Mouse (Mus musculus) hindbrain, embryonic 10.5 days (tissue): Measurements from ENCODE around the gene Zfyve16. TPM values are rescaled to one million over a fixed set of nuclear protein-coding genes. Genes with fewer than 3 reads are reported as not detected.

Experiments
- DNase-seq: peaks from one replicate; pipeline ENCODE4 v3.0.0-alpha.2; 2017; ENCODE audit warnings: low spot score
- H3K27ac ChIP-seq: fragments of 300-500 bp; sonication (generic); 2 replicates; pipeline ENCODE4 v1.5.1; 2016; ENCODE audit warnings: mild to moderate bottlenecking, moderate library complexity
- H3K27me3 ChIP-seq: fragments of 300-500 bp; sonication (generic); 2 replicates; pipeline ENCODE4 v1.6.1; 2016; ENCODE audit warnings: mild to moderate bottlenecking; ENCODE audit not compliant: poor library complexity, insufficient read depth, severe bottlenecking
- H3K36me3 ChIP-seq: fragments of 300-500 bp; sonication (generic); 2 replicates; pipeline ENCODE4 v1.6.1; 2016; ENCODE audit warnings: mild to moderate bottlenecking, moderate library complexity
- H3K4me1 ChIP-seq: fragments of 300-500 bp; sonication (generic); replicated peaks from 2 replicates; pipeline ENCODE4 v1.6.1; 2016; ENCODE audit warnings: mild to moderate bottlenecking
- H3K4me3 ChIP-seq: fragments of 300-500 bp; sonication (generic); 2 replicates; pipeline ENCODE4 v1.5.1; 2016; ENCODE audit warnings: mild to moderate bottlenecking, moderate library complexity
- H3K9me3 ChIP-seq: fragments of 300-500 bp; sonication (generic); 2 replicates; pipeline ENCODE4 v1.6.1; 2016; ENCODE audit warnings: mild to moderate bottlenecking, moderate library complexity
- WGBS: fragments of 180-500 bp; shearing (Covaris S2); methylation state at CpG from one replicate; pipeline ENCODE4 v1.1.7; 2016; 5-methylcytosine and 5-hydroxymethylcytosine counted together
- polyA plus RNA-seq: library from polyadenylated mRNA; unstranded; fragments of >200 nt; fragmentation: Nextera tagmentation; extraction: Ambion mirVana; gene quantifications from 2 replicates; pipeline ENCODE4 v1.2.1, GENCODE M21; 2016

Zfyve16 gene
- polyA plus RNA-seq, 1 experiment from 2014 or later, result 6.9 TPM

DNA sequence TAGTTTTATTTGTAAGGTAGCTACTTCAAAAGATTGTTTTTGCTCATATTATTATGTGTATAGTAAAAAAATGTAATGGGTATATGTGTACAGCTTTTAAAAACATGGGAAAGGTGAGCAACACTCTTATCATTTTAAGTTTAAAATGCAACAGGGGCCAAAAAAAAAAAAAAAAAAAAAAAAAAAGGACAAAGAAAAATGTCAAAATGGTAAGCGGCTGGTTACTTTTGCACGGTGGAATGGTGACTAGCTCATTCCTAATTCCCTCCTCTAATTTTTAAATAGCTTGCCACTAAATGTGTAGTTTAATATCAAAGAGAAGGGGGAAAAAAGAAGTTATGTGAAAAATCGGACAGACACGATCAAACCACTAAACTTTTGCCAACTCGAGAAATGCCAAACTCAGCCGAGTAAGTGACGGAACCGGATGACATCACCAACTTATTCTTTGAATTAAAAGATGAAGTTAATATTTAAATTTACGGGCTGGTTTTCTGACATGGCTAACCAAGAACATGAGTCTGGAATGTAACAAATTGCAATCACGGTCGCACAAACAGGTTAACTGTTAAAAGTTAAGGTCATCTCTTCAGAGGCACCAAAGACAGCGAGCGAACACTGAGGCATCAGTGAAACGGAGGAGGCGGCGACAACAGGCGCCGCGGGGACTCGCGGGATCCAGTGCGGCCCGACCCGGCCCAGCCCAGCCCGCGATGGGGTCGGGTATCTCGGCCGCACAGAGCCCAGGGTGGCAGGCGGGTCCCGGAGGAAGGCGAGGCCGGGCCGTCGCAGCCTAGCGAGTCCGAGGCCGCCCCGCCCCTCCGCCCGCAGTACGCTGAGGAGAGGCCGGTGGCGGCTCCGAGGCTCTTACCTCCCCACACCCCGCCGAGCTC is 594 bp downstream of the Zfyve16 start:
- peak overlapping the region; percentile 93 for H3K27ac ChIP-seq
- WGBS, result 5% methylated on average over 47 of the region's 47 CpGs
- H3K9me3 ChIP-seq, result no peaks in the 10 kb centered on the region
- no peaks in the 10 kb centered on the region; the same call in 1 of the 2 replicates for H3K36me3 ChIP-seq
- H3K27me3 ChIP-seq, result no peaks in the 10 kb centered on the region
- peaks cover 13% of the 10 kb centered on the region for H3K4me1 ChIP-seq
- DNase-seq, result no peak
- peak overlapping the region; percentile 74 for H3K4me3 ChIP-seq

DNA sequence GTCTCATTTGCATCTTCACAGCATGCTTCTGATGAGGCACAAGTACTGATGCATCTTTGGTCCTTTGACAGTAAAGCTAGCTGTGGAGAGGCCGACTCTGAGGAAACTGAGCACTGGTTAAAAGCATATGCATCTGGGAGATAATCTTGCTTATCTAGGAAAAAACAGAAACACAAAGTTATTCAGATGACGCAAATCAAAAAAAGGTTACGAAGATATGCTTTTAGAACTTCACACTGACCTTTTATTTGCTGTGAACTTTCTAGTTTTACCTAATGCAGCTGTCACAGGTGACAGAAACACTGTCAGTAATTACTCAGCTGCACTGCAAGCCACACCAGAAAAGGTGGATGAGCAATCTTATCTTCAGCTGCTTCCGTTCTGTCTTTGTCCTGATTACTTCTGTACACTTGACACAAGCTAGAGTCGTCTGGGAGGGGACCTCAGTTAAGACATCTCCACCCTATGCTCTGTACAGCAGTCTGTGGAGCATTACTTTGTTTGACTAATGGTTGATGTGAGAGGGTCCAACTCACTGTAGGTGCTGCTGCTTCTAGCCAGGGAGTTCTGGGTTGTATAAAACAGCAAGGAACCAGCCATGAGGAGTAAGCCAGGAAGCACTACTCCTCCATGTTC is 7.4 kb downstream of the Zfyve16 start:
- H3K9me3 ChIP-seq, result no peaks in the 10 kb centered on the region
- DNase-seq, result no peak
- no peak overlapping the region for H3K27ac ChIP-seq
- no peaks in the 10 kb centered on the region for H3K27me3 ChIP-seq
- no peak overlapping the region for H3K4me3 ChIP-seq
- WGBS, result 90% methylated on average over 5 of the region's 5 CpGs
- no peaks in the 10 kb centered on the region for H3K4me1 ChIP-seq
- H3K36me3 ChIP-seq, result peaks cover 45% of the 10 kb centered on the region

- H3K36me3 ChIP-seq, result peaks cover 56% of the 10 kb centered on the region
- WGBS, result 87% methylated on average over 12 of the region's 12 CpGs
- H3K27me3 ChIP-seq, result no peaks in the 10 kb centered on the region
- H3K9me3 ChIP-seq, result no peaks in the 10 kb centered on the region
- no peaks in the 10 kb centered on the region for H3K4me1 ChIP-seq
- DNase-seq, result no peak
- H3K27ac ChIP-seq, result no peak overlapping the region
- H3K4me3 ChIP-seq, result no peak overlapping the region
Measured at GRCm38 (mm10) chr13:92504871-92505270, 25.8 kb downstream of the Zfyve16 start.

GRCm38 (mm10) chr13:92491923-92492322 is 38.7 kb downstream of the Zfyve16 start:
- no peaks in the 10 kb centered on the region for H3K9me3 ChIP-seq
- DNase-seq, result no peak
- no peaks in the 10 kb centered on the region for H3K27me3 ChIP-seq

DNA sequence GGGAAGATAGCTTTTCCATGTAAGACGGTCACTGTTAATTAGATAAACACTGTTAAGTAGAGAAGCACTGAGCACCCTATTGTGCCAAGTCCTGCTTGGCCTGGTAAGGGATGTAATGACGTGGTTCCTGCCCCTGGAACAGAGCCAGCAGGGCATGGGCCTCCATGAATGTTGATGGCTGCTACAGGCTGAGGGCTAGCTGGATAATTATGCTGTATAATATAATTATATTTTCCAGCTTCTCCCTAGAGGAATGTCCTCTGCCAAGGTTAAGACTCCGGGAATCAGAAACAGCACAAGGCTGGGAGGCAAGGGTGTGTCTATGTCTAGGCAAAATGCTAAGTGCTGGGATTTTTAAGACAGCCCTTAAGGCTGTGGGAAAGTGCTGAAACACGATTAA is 39.9 kb downstream of the Zfyve16 start:
- H3K4me1 ChIP-seq, result no peaks in the 10 kb centered on the region
- H3K27ac ChIP-seq, result no peak overlapping the region
- peaks cover 39% of the 10 kb centered on the region for H3K36me3 ChIP-seq
- no peaks in the 10 kb centered on the region for H3K27me3 ChIP-seq
- no peak for DNase-seq
- 87% methylated on average over 4 of the region's 4 CpGs for WGBS
- no peak overlapping the region for H3K4me3 ChIP-seq
- no peaks in the 10 kb centered on the region for H3K9me3 ChIP-seq

More at GRCm38 (mm10) chr13:92491923-92492322, 38.7 kb downstream of the Zfyve16 start:
- no peaks in the 10 kb centered on the region for H3K4me1 ChIP-seq
- no peak overlapping the region for H3K4me3 ChIP-seq
- H3K27ac ChIP-seq, result no peak overlapping the region
- peaks cover 38% of the 10 kb centered on the region for H3K36me3 ChIP-seq
- WGBS, result 94% methylated on average over 1 of the region's 1 CpGs

- peak; percentile 94 for DNase-seq
- 6% methylated on average over 19 of the region's 19 CpGs for WGBS
- H3K27ac ChIP-seq, result peak within 1 kb of the TSS; percentile 82
- no peaks in the 10 kb centered on the region for H3K27me3 ChIP-seq
- H3K4me3 ChIP-seq, result peak within 1 kb of the TSS; percentile 54
- H3K36me3 ChIP-seq, result 0 out of 2 replicates have a peak, but pooled peaks cover 4% of the 10 kb centered on the region
- H3K9me3 ChIP-seq, result no peaks in the 10 kb centered on the region
- H3K4me1 ChIP-seq, result peaks cover 5% of the 10 kb centered on the region; the same call in 1 of the 2 replicates
Measured at GRCm38 (mm10) chr13:92483852-92484463, 46.7 kb downstream of the Zfyve16 start, which contains the start of gene Fam151b. TSS of gene Fam151b (minus strand) at chr13:92484015.

DNA sequence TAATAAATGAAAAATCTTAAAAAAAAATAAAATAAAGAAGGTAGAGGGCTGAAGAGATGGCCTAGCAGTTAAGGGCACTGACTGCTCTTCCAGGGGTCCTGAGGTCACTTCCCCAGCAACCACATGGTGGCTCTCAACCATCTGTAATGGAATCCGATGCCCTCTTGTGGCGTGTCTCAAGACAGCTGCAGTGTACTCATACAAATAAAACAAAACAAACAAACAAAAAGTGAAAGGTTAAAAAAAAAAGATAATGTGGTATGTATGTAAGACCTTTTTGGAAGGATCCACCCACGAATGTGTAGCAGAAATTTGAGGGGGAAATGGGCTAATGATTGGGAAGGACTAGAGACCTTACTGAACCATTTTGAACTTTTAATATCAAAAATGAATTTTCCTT is 47.3 kb downstream of the Zfyve16 start:
- WGBS, result 8% methylated on average over 3 of the region's 3 CpGs
- H3K27me3 ChIP-seq, result no peaks in the 10 kb centered on the region
- peak; percentile 60 for DNase-seq
- H3K4me3 ChIP-seq, result peak overlapping the region; percentile 54
- peaks cover 5% of the 10 kb centered on the region; the same call in 1 of the 2 replicates for H3K4me1 ChIP-seq
- no peaks in the 10 kb centered on the region for H3K9me3 ChIP-seq
- H3K27ac ChIP-seq, result peak overlapping the region; percentile 82
- H3K36me3 ChIP-seq, result 0 out of 2 replicates have a peak, but pooled peaks cover 4% of the 10 kb centered on the region

DNA sequence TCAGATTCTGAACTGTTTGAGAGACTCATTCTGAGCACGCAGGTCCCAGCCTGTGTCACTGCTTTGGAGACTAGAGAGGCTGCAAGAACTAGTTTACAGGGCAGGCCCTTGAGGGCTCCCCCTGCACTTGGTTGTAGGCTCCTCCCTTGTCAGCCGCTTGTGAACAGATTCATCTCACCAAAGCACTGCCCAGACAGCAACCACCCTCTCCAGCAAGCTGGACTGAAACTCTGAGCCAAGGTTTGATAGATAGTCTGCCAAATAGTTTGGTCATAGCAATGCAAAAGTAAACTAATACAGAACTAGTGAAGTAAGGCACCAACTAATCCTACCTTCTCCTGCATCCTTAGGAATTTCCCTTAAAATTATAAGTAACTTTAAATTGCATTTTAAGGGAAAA is 60.5 kb downstream of the Zfyve16 start:
- Histone ChIP-seq H3K27ac (no peak overlapping the region), H3K36me3 (no peaks in the 10 kb centered on the region; the same call in 1 of the 2 replicates), H3K9me3 (no peaks in the 10 kb centered on the region), H3K4me1 (no peaks in the 10 kb centered on the region), H3K4me3 (no peak overlapping the region), H3K27me3 (no peaks in the 10 kb centered on the region)
- no peak for DNase-seq
- 75% methylated on average over 2 of the region's 2 CpGs for WGBS

DNA sequence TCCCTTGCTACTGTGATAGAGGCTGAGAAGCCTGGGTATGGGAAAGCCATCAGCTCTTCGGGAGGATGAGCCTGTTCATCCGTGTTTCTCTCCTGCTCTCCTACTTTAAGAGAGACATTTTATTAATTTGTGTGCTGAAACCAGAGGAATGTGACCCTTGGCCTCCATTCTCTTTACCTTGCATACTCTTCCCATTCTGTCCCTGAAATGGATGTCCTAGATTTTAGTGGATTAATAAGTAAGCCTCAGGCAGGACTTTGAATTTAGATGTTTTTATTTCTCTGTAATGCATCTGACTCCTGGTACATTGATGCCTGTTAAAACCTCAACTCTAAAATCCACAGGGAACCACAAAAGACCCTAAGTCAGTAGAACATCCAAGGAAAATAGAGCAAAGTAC is 61.3 kb downstream of the Zfyve16 start:
- no peak overlapping the region for H3K4me3 ChIP-seq
- no peaks in the 10 kb centered on the region for H3K4me1 ChIP-seq
- 81% methylated on average over 2 of the region's 2 CpGs for WGBS
- H3K9me3 ChIP-seq, result no peaks in the 10 kb centered on the region
- no peak for DNase-seq
- no peaks in the 10 kb centered on the region; the same call in 1 of the 2 replicates for H3K36me3 ChIP-seq
- no peaks in the 10 kb centered on the region for H3K27me3 ChIP-seq
- no peak overlapping the region for H3K27ac ChIP-seq

- DNase-seq, result no peak
- Histone ChIP-seq H3K4me3 (no peak overlapping the region), H3K27me3 (no peaks in the 10 kb centered on the region), H3K9me3 (no peaks in the 10 kb centered on the region), H3K27ac (no peak overlapping the region), H3K36me3 (no peaks in the 10 kb centered on the region; the same call in 1 of the 2 replicates), H3K4me1 (no peaks in the 10 kb centered on the region)
- 79% methylated on average over 9 of the region's 9 CpGs for WGBS
Measured at GRCm38 (mm10) chr13:92467891-92468290, 62.8 kb downstream of the Zfyve16 start.

- H3K4me3 ChIP-seq, result no peak overlapping the region
- no peaks in the 10 kb centered on the region; the same call in 1 of the 2 replicates for H3K36me3 ChIP-seq
- no peaks in the 10 kb centered on the region for H3K27me3 ChIP-seq
- 92% methylated on average over 3 of the region's 3 CpGs for whole genome bisulfite sequencing
- no peaks in the 10 kb centered on the region for H3K9me3 ChIP-seq
- no peak overlapping the region for H3K27ac ChIP-seq
- H3K4me1 ChIP-seq, result no peaks in the 10 kb centered on the region
- DNase-seq, result no peak
Measured at GRCm38 (mm10) chr13:92464698-92465097, 66.0 kb downstream of the Zfyve16 start.

DNA sequence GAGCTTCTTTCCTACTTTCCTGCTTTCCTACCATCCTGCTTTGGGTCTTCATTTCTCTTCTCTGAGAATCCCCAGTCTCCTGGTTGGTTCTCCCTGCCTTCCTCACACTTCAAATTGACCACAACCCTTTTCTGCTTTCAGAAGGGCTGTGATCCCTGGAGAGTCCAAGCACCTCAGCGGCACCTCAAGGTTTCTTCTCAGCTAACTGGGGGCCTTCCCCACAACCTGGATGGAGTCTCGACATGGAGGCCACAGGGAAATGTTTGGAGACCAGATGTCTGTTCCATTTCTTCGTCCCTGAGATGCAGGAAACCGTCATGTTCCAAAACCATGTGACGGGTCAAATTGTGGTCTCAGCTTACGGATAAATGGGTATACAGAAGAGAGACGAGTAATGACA is 83.8 kb downstream of the Zfyve16 start:
- no peaks in the 10 kb centered on the region for H3K4me1 ChIP-seq
- 92% methylated on average over 7 of the region's 7 CpGs for WGBS

More for the DNA sequence above, 83.8 kb downstream of the Zfyve16 start:
- no peaks in the 10 kb centered on the region for H3K9me3 ChIP-seq
- H3K27ac ChIP-seq, result no peak overlapping the region
- no peak overlapping the region for H3K4me3 ChIP-seq
- no peaks in the 10 kb centered on the region for H3K36me3 ChIP-seq
- H3K27me3 ChIP-seq, result no peaks in the 10 kb centered on the region
- DNase-seq, result no peak
